Mouse (Mus musculus): ENCODE results near the gene Mtmr1.

Mtmr1 gene

GRCm38 (mm10) chrX:71442916-71443315, 78.4 kb downstream of the Mtmr1 start:
- DNase-seq (ENCODE audit: extremely low spot score): no peak

- no peak for DNase-seq (ENCODE audit: extremely low spot score)
These were observed 91.6 kb downstream of the Mtmr1 start for GRCm38 (mm10) chrX:71456078-71456737.

- no peak for DNase-seq (ENCODE audit: extremely low spot score)
These were observed 99.7 kb downstream of the Mtmr1 start for GRCm38 (mm10) chrX:71464138-71464826.

- DNase-seq (ENCODE audit: extremely low spot score): no peak
These were observed 100.9 kb downstream of the Mtmr1 start for GRCm38 (mm10) chrX:71465417-71465816.

GRCm38 (mm10) chrX:71467491-71467890, 102.9 kb downstream of the Mtmr1 start:
- DNase-seq (ENCODE audit: extremely low spot score): no peak

Measured in embryo, embryonic 9.5 days (tissue).